Mouse (Mus musculus) midbrain, embryonic 13.5 days (tissue): ENCODE measurements at regions not wholly inside any gene's neighbourhood (a gene's known extent, or its start where the extent isn't known, plus 50 kb on each side); places are given as distances from the start of the nearest gene placed in this dataset.
"Not testable (repeated sequence)": the region's sequence is repeated elsewhere in the genome, so short reads cannot be mapped to it uniquely, and the experiment has no call there.

Source experiments
- ATAC-seq: fragments of 200-750 bp; cut with Nextera tagmentation; 2 replicates; pipeline ENCODE4 v1.8.0; 2017; ENCODE audit warnings: mild to moderate bottlenecking, moderate TSS enrichment, moderate library complexity
- H3K27ac ChIP-seq: fragments of 300-500 bp; sonication (generic); 2 replicates; pipeline ENCODE4 v1.5.1; 2015; ENCODE audit warnings: inconsistent platforms, mild to moderate bottlenecking, moderate library complexity
- H3K27me3 ChIP-seq: fragments of 300-500 bp; sonication (generic); 2 replicates; pipeline ENCODE4 v1.6.1; 2015; ENCODE audit warnings: mild to moderate bottlenecking, inconsistent platforms
- H3K36me3 ChIP-seq: fragments of 300-500 bp; sonication (generic); 2 replicates; pipeline ENCODE4 v1.6.1; 2015; ENCODE audit warnings: mild to moderate bottlenecking, inconsistent platforms
- H3K4me1 ChIP-seq: fragments of 300-500 bp; sonication (generic); replicated peaks from 2 replicates; pipeline ENCODE4 v1.6.1; 2015; ENCODE audit warnings: inconsistent platforms
- H3K4me2 ChIP-seq: fragments of 300-500 bp; sonication (generic); replicated peaks from 2 replicates; pipeline ENCODE4 v1.6.1; 2015; ENCODE audit warnings: moderate library complexity, mild to moderate bottlenecking, inconsistent platforms
- H3K4me3 ChIP-seq: fragments of 300-500 bp; sonication (generic); replicated peaks from 2 replicates; pipeline ENCODE4 v1.5.1; 2015; ENCODE audit warnings: mild to moderate bottlenecking, inconsistent platforms
- H3K9ac ChIP-seq: fragments of 300-500 bp; sonication (generic); replicated peaks from 2 replicates; pipeline ENCODE4 v1.6.1; 2015; ENCODE audit warnings: mild to moderate bottlenecking, inconsistent platforms
- H3K9me3 ChIP-seq: fragments of 300-500 bp; sonication (generic); 2 replicates; pipeline ENCODE4 v1.6.1; 2016; ENCODE audit warnings: mild to moderate bottlenecking, inconsistent platforms
- WGBS: fragments of 180-500 bp; shearing (Covaris S2); methylation state at CpG from one replicate; pipeline ENCODE4 v1.1.7; 2015; 5-methylcytosine and 5-hydroxymethylcytosine counted together

DNA sequence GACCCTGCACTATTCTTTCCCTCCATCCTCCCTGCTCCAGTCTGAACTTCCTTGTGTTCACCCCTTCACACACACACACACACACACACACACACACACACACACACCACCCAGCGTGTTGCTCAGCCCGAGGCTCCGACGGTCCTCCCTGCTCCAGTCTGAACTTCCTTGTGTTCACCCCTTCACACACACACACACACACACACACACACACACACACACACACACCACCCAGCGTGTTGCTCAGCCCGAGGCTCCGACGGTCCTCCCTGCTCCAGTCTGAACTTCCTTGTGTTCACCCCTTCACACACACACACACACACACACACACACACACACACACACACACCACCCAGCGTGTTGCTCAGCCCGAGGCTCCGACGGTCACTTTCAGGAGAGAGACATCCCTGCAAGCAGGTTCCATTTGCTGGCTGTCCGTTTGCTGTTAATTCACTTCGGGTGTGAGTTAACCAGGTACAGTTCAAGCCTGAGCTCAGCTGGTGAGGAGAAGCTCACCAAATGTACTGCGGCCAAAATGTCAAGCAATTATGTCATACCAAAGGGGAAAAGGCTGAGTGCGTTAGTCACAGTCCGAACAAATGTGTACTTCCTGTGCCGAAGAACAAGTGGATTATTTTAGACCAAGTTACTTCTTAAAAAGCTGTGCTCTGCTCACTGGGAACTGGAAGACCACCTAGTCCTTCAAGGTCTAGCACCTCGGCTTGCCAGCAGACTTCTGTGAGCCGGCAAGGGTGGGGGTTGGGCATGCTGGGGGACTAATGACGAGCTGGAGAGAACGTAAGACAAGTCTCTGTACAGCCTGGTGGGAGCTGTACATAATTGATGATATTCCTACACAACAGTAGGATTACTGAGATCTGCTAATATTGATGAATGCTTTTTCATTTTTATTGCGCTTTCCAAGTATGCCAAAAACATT, 52.0 kb upstream of the Wwc2 start:
- not testable (repeated sequence) for H3K9ac ChIP-seq, H3K4me1 ChIP-seq, H3K27ac ChIP-seq, H3K9me3 ChIP-seq, H3K27me3 ChIP-seq, H3K4me2 ChIP-seq, H3K36me3 ChIP-seq, H3K4me3 ChIP-seq, ATAC-seq
- 77% methylated on average over 15 of the region's 23 CpGs for WGBS

DNA sequence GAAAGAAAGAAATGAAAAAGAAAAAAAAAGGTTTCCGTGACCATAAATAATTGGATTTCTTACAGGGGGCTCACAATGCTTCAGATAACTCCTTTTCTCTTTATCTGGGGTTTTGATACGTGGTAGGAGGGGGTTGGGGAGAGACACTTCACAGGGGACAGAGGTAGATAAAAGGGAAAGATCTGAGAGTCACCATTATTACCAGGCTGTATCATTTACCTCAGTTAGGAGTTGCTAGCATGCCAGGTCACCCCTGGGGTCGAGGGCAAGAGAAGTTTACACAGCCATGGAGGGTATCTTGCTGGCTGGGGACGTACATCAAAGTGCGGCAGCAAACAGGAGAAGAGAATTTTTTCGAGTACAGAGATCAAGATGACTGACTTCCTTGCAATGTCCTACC, 51.5 kb upstream of the Dctd start:
- WGBS, result 26% methylated on average over 6 of the region's 6 CpGs
- H3K27ac ChIP-seq, result no peak overlapping the region
- H3K4me2 ChIP-seq, result no peak overlapping the region
- no peaks in the 10 kb centered on the region for H3K9me3 ChIP-seq
- 0 out of 2 replicates have a peak, but pooled peaks cover 5% of the 10 kb centered on the region for H3K4me1 ChIP-seq
- no peak overlapping the region for H3K9ac ChIP-seq
- ATAC-seq, result peak; percentile 58; the same call in 1 of the 2 replicates
- no peak overlapping the region for H3K4me3 ChIP-seq
- H3K27me3 ChIP-seq, result peaks cover 7% of the 10 kb centered on the region
- H3K36me3 ChIP-seq, result no peaks in the 10 kb centered on the region
